Mouse (Mus musculus): ENCODE measurements around the gene Antxr1.
A peak's percentile ranks its signal among the peaks of the same experiment; 100 is the strongest.
"Not testable (repeated sequence)": the region's sequence is repeated elsewhere in the genome, so short reads cannot be mapped to it uniquely, and the experiment has no call there.

The Antxr1 gene

GRCm38 (mm10) chr6:87102421-87102911, 233.2 kb downstream of the Antxr1 start:
- no peak for ATAC-seq (ENCODE audit: low TSS enrichment)

DNA sequence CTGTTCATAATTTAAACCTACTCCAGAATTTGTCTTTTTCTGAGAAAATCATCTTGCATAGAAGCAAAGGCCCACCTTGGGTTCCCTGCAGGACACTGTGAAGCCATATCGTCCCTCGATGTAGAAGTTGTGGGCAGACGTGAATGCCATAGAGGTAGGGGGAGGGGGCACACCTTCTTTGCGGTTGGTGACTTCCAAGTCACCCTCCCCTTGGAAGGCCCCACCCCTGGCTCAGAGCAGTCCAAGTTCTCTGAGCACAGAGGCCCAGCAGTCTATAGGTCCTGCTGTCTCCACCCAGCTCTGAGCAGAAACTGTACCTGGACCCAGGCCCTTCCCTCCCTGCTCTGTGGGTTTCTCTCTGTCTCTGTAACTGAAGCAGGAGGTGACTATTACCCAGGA, 233.7 kb downstream of the Antxr1 start:
- ATAC-seq (ENCODE audit: low TSS enrichment) = no peak

- peak; percentile 66 for ATAC-seq (ENCODE audit: low TSS enrichment)
Measured at GRCm38 (mm10) chr6:87101281-87101954, 234.2 kb downstream of the Antxr1 start.

DNA sequence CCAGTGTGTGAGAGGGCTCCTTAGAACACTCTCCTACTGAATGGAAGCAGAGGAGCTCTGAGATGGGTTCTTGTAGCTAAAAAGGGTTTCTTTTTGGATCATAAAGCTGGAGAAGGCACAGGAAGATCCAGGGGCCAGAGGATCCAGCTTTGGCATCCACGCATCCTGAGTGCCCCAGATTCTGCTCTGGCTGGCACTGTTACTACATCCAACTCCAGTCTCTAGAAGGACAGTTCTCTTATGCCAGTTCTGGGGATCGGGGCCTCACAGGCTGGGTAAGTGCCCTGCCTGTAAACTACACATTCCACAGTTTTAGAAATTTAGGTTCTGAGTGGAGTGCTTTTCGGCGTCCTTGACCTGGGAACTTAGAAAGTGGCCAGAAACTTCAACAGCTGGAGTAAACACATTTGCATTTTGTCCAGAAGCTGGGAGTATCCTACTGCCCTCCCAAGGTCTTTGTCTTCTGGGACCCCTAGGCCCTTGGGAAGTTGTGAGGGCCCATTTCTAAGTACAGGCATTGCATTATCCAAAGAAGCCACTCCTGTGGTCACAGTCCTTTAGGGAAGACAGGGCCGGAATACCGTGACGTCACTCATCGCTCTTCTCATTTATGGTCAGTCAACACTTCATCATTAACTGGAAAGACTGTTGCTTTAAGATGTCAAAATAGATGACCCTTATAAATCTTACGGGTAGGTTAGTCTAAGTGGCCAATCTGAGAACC, 235.2 kb downstream of the Antxr1 start:
- peak; percentile 35; the same call in 1 of the 2 replicates for ATAC-seq (ENCODE audit: low TSS enrichment)

- ATAC-seq (ENCODE audit: low TSS enrichment) = no peak
Measured at GRCm38 (mm10) chr6:87099671-87100296, 235.8 kb downstream of the Antxr1 start.

DNA sequence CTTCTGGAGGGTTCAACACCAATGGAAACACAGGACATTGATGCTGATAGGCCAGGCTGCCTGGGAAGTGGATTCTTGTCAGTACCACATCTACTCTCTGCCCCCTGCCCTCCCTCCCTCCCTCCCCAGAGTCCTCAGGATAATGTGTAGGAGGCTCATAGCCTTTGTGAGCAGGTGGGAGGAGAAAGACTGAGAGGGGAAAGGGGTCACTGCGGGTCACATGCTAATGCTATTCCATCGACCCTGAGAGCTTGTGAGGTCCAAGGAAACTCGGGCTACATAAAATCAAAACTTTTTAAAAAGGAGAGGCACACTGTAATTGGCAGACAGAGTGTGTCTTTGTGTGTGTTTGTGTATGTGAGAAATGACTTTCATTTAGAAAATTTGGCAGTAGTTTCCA, 236.4 kb downstream of the Antxr1 start:
- ATAC-seq (ENCODE audit: low TSS enrichment) = no peak

DNA sequence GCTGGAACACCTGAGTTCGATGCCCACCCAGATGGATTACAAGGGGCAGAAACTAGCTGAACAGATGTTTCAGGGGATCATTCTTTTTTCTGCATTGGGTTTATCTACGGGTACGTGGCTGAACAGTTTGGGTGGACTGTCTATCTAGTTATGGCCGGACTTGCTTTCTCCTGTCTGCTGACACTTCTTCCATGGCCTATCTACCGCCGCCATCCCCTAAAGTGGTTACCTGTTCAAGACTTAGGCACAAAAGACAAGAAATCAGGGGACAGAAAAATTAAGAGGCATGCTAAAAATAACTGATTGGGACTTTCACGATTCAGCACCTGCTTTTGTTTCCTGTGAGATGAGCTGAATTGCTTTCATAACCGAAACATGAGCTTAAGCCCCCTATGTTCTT, 242.0 kb downstream of the Antxr1 start:
- not testable (repeated sequence) for ATAC-seq (ENCODE audit: low TSS enrichment)

DNA sequence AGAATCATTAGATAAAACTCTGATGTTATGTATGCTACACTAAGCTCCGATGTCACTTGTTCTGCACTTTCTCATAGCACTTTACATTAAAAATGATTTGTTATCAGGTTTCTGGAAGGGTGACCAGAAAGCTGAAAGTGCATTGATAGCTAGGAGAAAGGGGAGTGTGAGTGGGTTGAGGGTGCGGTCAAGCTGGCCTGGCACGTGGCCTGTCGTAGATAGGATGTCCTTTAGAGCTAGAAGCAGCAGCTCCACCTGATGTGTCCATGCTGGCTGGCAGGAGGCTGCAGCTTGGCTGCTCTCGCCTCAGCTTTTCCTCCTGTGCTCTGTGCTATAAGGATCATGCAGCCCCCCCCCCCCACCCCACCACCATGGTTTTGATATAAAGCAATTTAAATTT, 243.1 kb downstream of the Antxr1 start:
- no peak for ATAC-seq (ENCODE audit: low TSS enrichment)

GRCm38 (mm10) chr6:87090877-87091276, 244.7 kb downstream of the Antxr1 start:
- no peak for ATAC-seq (ENCODE audit: low TSS enrichment)

DNA sequence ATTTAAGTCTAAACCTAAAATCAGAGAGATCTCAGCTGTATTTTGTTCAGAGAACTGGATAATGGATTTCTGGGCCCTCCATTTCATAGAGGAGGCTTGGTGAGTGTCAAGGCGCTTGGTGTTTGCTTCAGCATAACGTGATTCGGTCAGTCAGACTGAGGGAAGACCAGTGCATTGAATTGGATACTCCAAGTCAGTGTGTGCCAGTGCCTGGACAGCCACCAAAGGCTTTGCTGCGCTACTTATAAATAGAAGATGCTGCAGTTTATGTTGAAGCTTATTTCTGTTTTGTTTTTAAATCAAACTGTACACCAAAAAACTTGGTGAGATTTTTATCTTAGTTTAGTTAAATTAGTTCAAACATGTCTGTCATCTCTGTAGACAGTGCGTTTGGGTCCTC, 247.3 kb downstream of the Antxr1 start:
- no peak for ATAC-seq (ENCODE audit: low TSS enrichment)

DNA sequence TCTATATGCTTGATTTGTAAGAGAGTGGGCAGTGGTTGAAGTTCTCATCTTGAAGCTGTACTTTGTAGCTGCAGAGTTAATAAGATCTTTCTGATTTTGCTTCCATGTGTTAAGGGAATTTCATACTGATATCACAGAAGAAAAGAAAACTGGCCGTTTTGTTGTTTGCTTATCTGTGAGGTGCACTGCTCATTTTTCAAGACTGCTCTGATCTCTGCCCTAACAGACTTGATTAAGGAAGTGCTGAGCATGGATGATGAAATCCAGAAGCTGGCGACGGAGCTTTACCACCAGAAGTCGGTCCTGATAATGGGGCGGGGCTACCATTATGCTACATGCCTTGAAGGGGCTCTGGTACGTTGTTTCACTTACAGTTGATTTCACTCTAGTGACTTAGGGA, 250.6 kb downstream of the Antxr1 start:
- no peak for ATAC-seq (ENCODE audit: low TSS enrichment)

Measured in frontal cortex, adult (tissue).